ENCODE assay signal across 8 mouse cellular contexts in the genomic region with DNA sequence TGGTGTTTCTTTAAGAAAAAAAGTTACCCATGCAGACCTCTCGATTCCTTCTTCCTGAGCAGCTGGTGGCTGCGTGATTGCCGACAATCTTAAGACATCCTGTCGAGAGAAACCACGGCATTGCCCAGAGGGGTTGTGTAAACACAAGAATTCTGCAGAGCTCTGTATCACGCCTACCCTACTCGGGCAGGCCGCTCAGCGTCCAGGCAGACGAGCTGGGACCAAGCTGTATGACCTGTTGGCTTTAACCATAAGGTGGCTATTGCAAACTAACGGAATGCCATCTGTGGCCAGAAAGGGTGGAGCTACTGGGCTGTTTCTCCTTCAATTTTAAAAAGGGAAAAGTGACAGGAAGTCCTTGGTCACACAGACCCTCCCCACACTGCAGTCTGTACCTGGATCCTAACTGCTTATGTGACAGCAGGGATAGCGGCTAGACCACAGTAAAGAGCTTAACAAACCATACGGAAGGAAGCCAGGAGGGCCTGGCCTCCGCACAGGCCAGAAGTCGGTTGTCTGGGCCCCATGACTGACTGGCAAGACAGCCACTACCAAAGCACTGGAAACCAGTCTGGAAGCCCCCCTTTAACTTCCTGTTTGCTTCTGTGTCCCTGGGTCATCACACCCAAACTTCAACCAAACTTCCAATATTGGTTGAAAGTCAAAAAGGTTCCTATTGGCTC. TPM values are rescaled to one million over a fixed set of nuclear protein-coding genes. Genes with fewer than 3 reads are reported as not detected.
DNase-seq lines count a peak whose midpoint lies in the region; ATAC-seq and TF ChIP-seq lines count a peak whose summit lies in the region.

No protein-coding gene starts in this region.

- no peaks in the 10 kb centered on the region for H3K4me1 ChIP-seq in hindbrain, embryonic 15.5 days (replicated peaks)
- peaks cover 42% of the 10 kb centered on the region for H3K4me1 ChIP-seq in liver, embryonic 12.5 days
- H3K4me1 ChIP-seq in small intestine, adult 2 months (ENCODE audit: control insufficient read depth, insufficient read depth, insufficient read length, low read length) = 0 out of 2 replicates have a peak, but pooled peaks cover 6% of the 10 kb centered on the region

- H3K36me3 ChIP-seq in hindbrain, embryonic 15.5 days = peaks cover 7% of the 10 kb centered on the region
- H3K36me3 ChIP-seq in liver, embryonic 12.5 days = peaks cover 39% of the 10 kb centered on the region
- H3K36me3 ChIP-seq in small intestine, adult 2 months (ENCODE audit: control insufficient read depth, insufficient read depth, low read length) = peaks cover 11% of the 10 kb centered on the region

- no peaks in the 10 kb centered on the region for H3K9me3 ChIP-seq in hindbrain, embryonic 15.5 days
- no peaks in the 10 kb centered on the region for H3K9me3 ChIP-seq in liver, embryonic 12.5 days (replicated peaks)

- no peaks in the 10 kb centered on the region for H3K27me3 ChIP-seq in hindbrain, embryonic 15.5 days
- no peaks in the 10 kb centered on the region for H3K27me3 ChIP-seq in liver, embryonic 12.5 days (replicated peaks)
- H3K27me3 ChIP-seq in small intestine, adult 2 months (ENCODE audit: control insufficient read depth, insufficient read depth, low read length) = no peaks in the 10 kb centered on the region

- TF ChIP-seq POLR2A in small intestine, adult 2 months (IDR thresholded peaks at IDR 0.05; ENCODE audit: low read depth, low read length) = no peak

- 75% methylated on average over 15 of the region's 15 CpGs for WGBS in hindbrain, embryonic 15.5 days
- WGBS in liver, embryonic 12.5 days (ENCODE audit: insufficient replicate concordance) = 14% methylated on average over 15 of the region's 15 CpGs
- 56% methylated on average over 15 of the region's 15 CpGs for WGBS in small intestine, adult 2 months

- no peak overlapping the region for H3K4me2 ChIP-seq in hindbrain, embryonic 15.5 days
- peak overlapping the region; percentile 36 for H3K4me2 ChIP-seq in liver, embryonic 12.5 days

- ATAC-seq in hindbrain, embryonic 15.5 days (ENCODE audit: low FRiP score, low read depth) = no peak
- peak; percentile 55; the same call in 1 of the 2 replicates for ATAC-seq in liver, embryonic 12.5 days
- no peak for ATAC-seq in frontal cortex, adult (ENCODE audit: low TSS enrichment)

- no peak overlapping the region for H3K9ac ChIP-seq in hindbrain, embryonic 15.5 days
- H3K9ac ChIP-seq in liver, embryonic 12.5 days = peak overlapping the region; percentile 40; the same call in 1 of the 2 replicates

- peak; percentile 31 for DNase-seq in adrenal gland, postnatal 10 days
- DNase-seq in adrenal gland, postnatal 4 days (ENCODE audit: low spot score in 2 of 2) = no peak
- peak; percentile 57 for DNase-seq in embryo, embryonic 11 days
- DNase-seq in MN1 (ENCODE audit: low spot score) = no peak

- no peak for TF ChIP-seq CTCF in small intestine, adult 2 months (IDR thresholded peaks at IDR 0.05; ENCODE audit: extremely low read depth, insufficient read length, insufficient replicate concordance, low read depth, low read length)

- peak overlapping the region; percentile 39; the same call in 1 of the 2 replicates for H3K27ac ChIP-seq in hindbrain, embryonic 15.5 days (replicated peaks)
- H3K27ac ChIP-seq in liver, embryonic 12.5 days = peak overlapping the region; percentile 72
- peak overlapping the region; percentile 19 for H3K27ac ChIP-seq in small intestine, adult 2 months (ENCODE audit: insufficient read depth, low read depth, low read length)

- H3K4me3 ChIP-seq in hindbrain, embryonic 15.5 days = no peak overlapping the region
- no peak overlapping the region for H3K4me3 ChIP-seq in liver, embryonic 12.5 days
- no peak overlapping the region for H3K4me3 ChIP-seq in small intestine, adult 2 months (ENCODE audit: low read depth, low read length)

RNA-seq across cellular contexts. Expression of a gene that starts 24.8 kb away (rescaled TPM):
- total RNA-seq in adrenal gland, postnatal 10 days (2021) = 10 to 100 TPM; 29.5 to 32.4 TPM
- total RNA-seq in adrenal gland, postnatal 4 days (2021) = 10 to 100 TPM; 32.9 to 44.8 TPM
- 16.7 and 17.0 TPM in 2 replicates for polyA plus RNA-seq in hindbrain, embryonic 15.5 days (2015; fragmentation: Nextera tagmentation; extraction: Ambion mirVana)
- polyA plus RNA-seq in liver, embryonic 12.5 days (2016; fragmentation: Nextera tagmentation; extraction: Ambion mirVana) = 25.6 and 27.1 TPM in 2 replicates
- polyA plus RNA-seq in small intestine, adult 2 months (2012; rRNA removed) = 26.6 and 61.9 TPM in 2 replicates

RNA-seq across cellular contexts. Expression of a gene that starts 47.1 kb away (rescaled TPM):
- total RNA-seq in adrenal gland, postnatal 10 days (2021) = 10 to 100 TPM; 21.2 to 25.7 TPM
- total RNA-seq in adrenal gland, postnatal 4 days (2021) = 10 to 100 TPM; 31.5 to 36.3 TPM
- 62.6 and 73.4 TPM in 2 replicates for polyA plus RNA-seq in hindbrain, embryonic 15.5 days (2015; fragmentation: Nextera tagmentation; extraction: Ambion mirVana)
- 14.5 and 16.7 TPM in 2 replicates for polyA plus RNA-seq in liver, embryonic 12.5 days (2016; fragmentation: Nextera tagmentation; extraction: Ambion mirVana)
- polyA plus RNA-seq in small intestine, adult 2 months (2012; rRNA removed) = 6.8 and 6.9 TPM in 2 replicates

Comparison
In these comparisons a context has a peak if more than half of its experiments do, and no peak if none do; other contexts are left out.
1. DNase-seq: peak in adrenal gland, postnatal 10 days (single experiment) and embryo, embryonic 11 days (single experiment); none in adrenal gland, postnatal 4 days (0 of 2) and MN1 (single experiment).
2. H3K27ac ChIP-seq: peak in every context shown above with its lines; median percentile 72 in liver, embryonic 12.5 days; 39 in hindbrain, embryonic 15.5 days; 19 in small intestine, adult 2 months.